Mouse (Mus musculus) hindbrain, embryonic 11.5 days (tissue): ENCODE results near the gene Tgfbi. TPM values are rescaled to one million over a fixed set of nuclear protein-coding genes. Genes with fewer than 3 reads are reported as not detected.

ENCODE experiments used
- ATAC-seq: fragments of 200-750 bp; cut with Nextera tagmentation; 2 replicates; pipeline ENCODE4 v1.8.0; 2017; ENCODE audit warnings: mild to moderate bottlenecking, moderate TSS enrichment, moderate library complexity; ENCODE audit not compliant: low FRiP score
- DNase-seq: peaks from one replicate; pipeline ENCODE4 v3.0.0-alpha.2; 2015; ENCODE audit warnings: low spot score
- H3K27ac ChIP-seq: fragments of 300-500 bp; sonication (generic); 2 replicates; pipeline ENCODE4 v1.5.1; 2014; ENCODE audit warnings: mild to moderate bottlenecking, low read depth, low read length
- H3K27me3 ChIP-seq: fragments of 300-500 bp; sonication (generic); 2 replicates; pipeline ENCODE4 v1.6.1; 2014; ENCODE audit warnings: mild to moderate bottlenecking, low read length, moderate library complexity, mixed read lengths; ENCODE audit not compliant: control insufficient read depth, insufficient read depth
- H3K36me3 ChIP-seq: fragments of 300-500 bp; sonication (generic); 2 replicates; pipeline ENCODE4 v1.6.1; 2014; ENCODE audit warnings: mild to moderate bottlenecking, low read length, moderate library complexity, mixed read lengths; ENCODE audit not compliant: control insufficient read depth, insufficient read depth
- H3K4me1 ChIP-seq: fragments of 300-500 bp; sonication (generic); replicated peaks from 2 replicates; pipeline ENCODE4 v1.6.1; 2014; ENCODE audit warnings: low read length, mixed read lengths; ENCODE audit not compliant: control insufficient read depth, insufficient read depth
- H3K4me2 ChIP-seq: fragments of 300-500 bp; sonication (generic); replicated peaks from 2 replicates; pipeline ENCODE4 v1.6.1; 2014; ENCODE audit warnings: mild to moderate bottlenecking, low read depth, low read length
- H3K4me3 ChIP-seq: fragments of 300-500 bp; sonication (generic); 2 replicates; pipeline ENCODE4 v1.5.1; 2014; ENCODE audit warnings: low read depth, low read length
- H3K9ac ChIP-seq: fragments of 300-500 bp; sonication (generic); 2 replicates; pipeline ENCODE4 v1.6.1; 2014; ENCODE audit warnings: low read depth, low read length
- H3K9me3 ChIP-seq: fragments of 300-500 bp; sonication (generic); 2 replicates; pipeline ENCODE4 v1.6.1; 2016; ENCODE audit warnings: low read length; ENCODE audit not compliant: control insufficient read depth
- WGBS: fragments of 180-500 bp; shearing (Covaris S2); extraction: QIAGEN DNeasy Blood & Tissue Kit; methylation state at CpG from one replicate; pipeline ENCODE4 v1.1.7; 2014; 5-methylcytosine and 5-hydroxymethylcytosine counted together
- polyA plus RNA-seq: library from polyadenylated mRNA; unstranded; fragments of >200 nt; fragmentation: Nextera tagmentation; extraction: Ambion mirVana; gene quantifications from 2 replicates; pipeline ENCODE4 v1.2.1, GENCODE M21; 2014

Gene Tgfbi
- polyA plus RNA-seq, 1 experiment from 2014 or later: 40.0 TPM

GRCm38 (mm10) chr13:56614768-56615167 is 5.4 kb downstream of the Tgfbi start:
- Histone ChIP-seq H3K27me3 (peaks cover 8% of the 10 kb centered on the region; the same call in 1 of the 2 replicates), H3K9ac (no peak overlapping the region), H3K4me1 (peaks cover 3% of the 10 kb centered on the region; the same call in 1 of the 2 replicates), H3K36me3 (no peaks in the 10 kb centered on the region), H3K4me2 (no peak overlapping the region), H3K9me3 (no peaks in the 10 kb centered on the region), H3K27ac (no peak overlapping the region), H3K4me3 (no peak overlapping the region)
- no peak for DNase-seq
- no peak for ATAC-seq
- WGBS: 73% methylated on average over 3 of the region's 3 CpGs

GRCm38 (mm10) chr13:56615223-56615622 is 5.9 kb downstream of the Tgfbi start:
- H3K27ac ChIP-seq: no peak overlapping the region
- no peaks in the 10 kb centered on the region for H3K36me3 ChIP-seq
- peaks cover 3% of the 10 kb centered on the region; the same call in 1 of the 2 replicates for H3K4me1 ChIP-seq
- ATAC-seq: no peak
- WGBS: 65% methylated on average over 10 of the region's 10 CpGs
- H3K9me3 ChIP-seq: no peaks in the 10 kb centered on the region
- DNase-seq: no peak
- H3K4me3 ChIP-seq: no peak overlapping the region
- H3K9ac ChIP-seq: no peak overlapping the region
- no peak overlapping the region for H3K4me2 ChIP-seq
- H3K27me3 ChIP-seq: peaks cover 3% of the 10 kb centered on the region; the same call in 1 of the 2 replicates

GRCm38 (mm10) chr13:56615864-56616263 is 6.5 kb downstream of the Tgfbi start:
- no peak overlapping the region for H3K9ac ChIP-seq
- DNase-seq (no peak), ATAC-seq (no peak)
- H3K4me2 ChIP-seq: no peak overlapping the region
- H3K27me3 ChIP-seq: 0 out of 2 replicates have a peak, but pooled peaks cover 3% of the 10 kb centered on the region
- no peaks in the 10 kb centered on the region for H3K36me3 ChIP-seq
- H3K4me3 ChIP-seq: no peak overlapping the region
- peaks cover 3% of the 10 kb centered on the region; the same call in 1 of the 2 replicates for H3K4me1 ChIP-seq
- no peaks in the 10 kb centered on the region for H3K9me3 ChIP-seq
- 88% methylated on average over 9 of the region's 9 CpGs for WGBS
- no peak overlapping the region for H3K27ac ChIP-seq

DNA sequence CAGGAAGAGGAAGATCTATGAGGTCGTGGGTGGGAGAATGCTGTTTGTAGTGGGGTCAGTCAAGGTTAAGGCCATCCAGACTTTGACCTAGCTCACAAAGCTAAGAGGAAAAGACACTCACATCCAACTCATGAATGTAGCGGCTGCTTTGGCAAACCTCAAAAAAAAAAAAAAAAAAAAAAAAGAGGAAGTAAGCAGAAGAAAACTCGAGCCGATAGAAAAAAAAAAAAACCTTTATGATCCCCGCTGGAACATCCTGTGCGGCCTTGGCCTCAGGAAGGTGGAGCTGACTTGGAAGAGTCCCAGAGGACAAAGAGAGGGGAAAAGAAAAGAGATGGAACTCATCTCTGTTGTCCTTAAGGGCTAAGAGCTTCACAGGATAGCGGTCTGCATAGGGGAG is 7.1 kb downstream of the Tgfbi start:
- H3K27me3 ChIP-seq: 0 out of 2 replicates have a peak, but pooled peaks cover 3% of the 10 kb centered on the region
- no peak overlapping the region for H3K27ac ChIP-seq
- peaks cover 3% of the 10 kb centered on the region; the same call in 1 of the 2 replicates for H3K4me1 ChIP-seq
- ATAC-seq (no peak), DNase-seq (no peak)
- H3K4me3 ChIP-seq: no peak overlapping the region
- no peaks in the 10 kb centered on the region for H3K36me3 ChIP-seq
- WGBS: 71% methylated on average over 7 of the region's 7 CpGs
- H3K4me2 ChIP-seq: no peak overlapping the region
- H3K9me3 ChIP-seq: no peaks in the 10 kb centered on the region
- no peak overlapping the region for H3K9ac ChIP-seq

- H3K9me3 ChIP-seq: no peaks in the 10 kb centered on the region
These were observed 7.9 kb downstream of the Tgfbi start for GRCm38 (mm10) chr13:56617197-56617596.

GRCm38 (mm10) chr13:56622201-56622757 is 13.0 kb downstream of the Tgfbi start:
- Histone ChIP-seq H3K4me3 (no peak overlapping the region), H3K9ac (no peak overlapping the region), H3K4me2 (no peak overlapping the region), H3K27me3 (no peaks in the 10 kb centered on the region), H3K4me1 (no peaks in the 10 kb centered on the region), H3K36me3 (no peaks in the 10 kb centered on the region), H3K27ac (no peak overlapping the region), H3K9me3 (no peaks in the 10 kb centered on the region)
- ATAC-seq: no peak
- DNase-seq: no peak
- WGBS: 68% methylated on average over 8 of the region's 8 CpGs

More at GRCm38 (mm10) chr13:56617197-56617596, 7.9 kb downstream of the Tgfbi start:
- H3K4me3 ChIP-seq: no peak overlapping the region
- H3K4me2 ChIP-seq: no peak overlapping the region
- no peak overlapping the region for H3K27ac ChIP-seq
- peaks cover 3% of the 10 kb centered on the region; the same call in 1 of the 2 replicates for H3K4me1 ChIP-seq
- ATAC-seq (no peak), DNase-seq (no peak)
- H3K9ac ChIP-seq: no peak overlapping the region
- H3K36me3 ChIP-seq: no peaks in the 10 kb centered on the region
- WGBS: 90% methylated on average over 2 of the region's 2 CpGs
- H3K27me3 ChIP-seq: 0 out of 2 replicates have a peak, but pooled peaks cover 3% of the 10 kb centered on the region

DNA sequence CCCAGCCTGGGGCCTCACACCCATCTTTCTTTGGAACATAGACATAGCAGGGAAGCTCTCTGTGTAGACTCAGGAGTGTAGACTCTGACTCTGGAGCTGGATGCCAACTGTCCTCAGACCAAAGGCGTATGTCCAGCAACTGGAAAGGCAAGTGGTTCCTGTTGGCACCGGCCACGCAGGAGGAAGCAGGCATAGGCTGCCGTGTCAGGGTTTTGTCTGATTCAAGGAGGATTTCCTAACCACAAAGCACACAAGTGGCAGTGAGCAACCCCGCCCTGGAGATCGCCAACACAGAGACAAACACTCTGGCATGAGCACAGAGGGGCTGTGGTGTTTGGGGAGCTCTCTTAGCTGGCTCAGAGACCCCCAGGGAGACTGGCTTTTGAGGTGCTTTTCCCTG is 17.2 kb downstream of the Tgfbi start:
- H3K36me3 ChIP-seq: no peaks in the 10 kb centered on the region
- no peak overlapping the region for H3K27ac ChIP-seq
- no peaks in the 10 kb centered on the region for H3K9me3 ChIP-seq
- DNase-seq: no peak
- no peaks in the 10 kb centered on the region for H3K4me1 ChIP-seq
- no peak overlapping the region for H3K9ac ChIP-seq
- ATAC-seq: no peak
- WGBS: 83% methylated on average over 6 of the region's 6 CpGs
- no peaks in the 10 kb centered on the region for H3K27me3 ChIP-seq
- no peak overlapping the region for H3K4me3 ChIP-seq
- no peak overlapping the region for H3K4me2 ChIP-seq

GRCm38 (mm10) chr13:56630081-56630480 is 20.8 kb downstream of the Tgfbi start:
- H3K36me3 ChIP-seq: no peaks in the 10 kb centered on the region
- H3K9ac ChIP-seq: no peak overlapping the region
- 88% methylated on average over 4 of the region's 4 CpGs for WGBS
- H3K4me1 ChIP-seq: no peaks in the 10 kb centered on the region
- H3K27ac ChIP-seq: no peak overlapping the region
- no peak overlapping the region for H3K4me2 ChIP-seq
- ATAC-seq (no peak), DNase-seq (no peak)
- no peaks in the 10 kb centered on the region for H3K9me3 ChIP-seq
- no peak overlapping the region for H3K4me3 ChIP-seq
- no peaks in the 10 kb centered on the region for H3K27me3 ChIP-seq

- no peaks in the 10 kb centered on the region; the same call in 1 of the 2 replicates for H3K4me1 ChIP-seq
- no peak overlapping the region for H3K4me3 ChIP-seq
- no peaks in the 10 kb centered on the region for H3K36me3 ChIP-seq
- no peak overlapping the region for H3K27ac ChIP-seq
- no peak for ATAC-seq
- WGBS: 50% methylated on average over 6 of the region's 6 CpGs
- H3K9ac ChIP-seq: no peak overlapping the region
- no peak for DNase-seq
- no peak overlapping the region for H3K4me2 ChIP-seq
- H3K27me3 ChIP-seq: no peaks in the 10 kb centered on the region
- H3K9me3 ChIP-seq: no peaks in the 10 kb centered on the region
These were observed 21.2 kb downstream of the Tgfbi start for GRCm38 (mm10) chr13:56630552-56630951.
